Mouse (Mus musculus) CH12.LX (cell line): ENCODE results near the gene Pin1. TPM values are rescaled to one million over a fixed set of nuclear protein-coding genes. Genes with fewer than 3 reads are reported as not detected.

Source experiments
- DNase-seq: peaks from one replicate; pipeline ENCODE4 v3.0.0-alpha.2; 2013; ENCODE audit errors: extremely low read depth
- H3K27ac ChIP-seq: 2 replicates; pipeline ENCODE4 v1.5.1; 2012; ENCODE audit warnings: low read depth, mild to moderate bottlenecking, control low read depth, moderate library complexity; ENCODE audit not compliant: insufficient read depth
- H3K27me3 ChIP-seq: replicated peaks from 2 replicates; pipeline ENCODE3; 2012; ENCODE audit warnings: inconsistent platforms
- H3K36me3 ChIP-seq, 2 experiments: replicated peaks in 1 of 2; 2 replicates each; pipeline versions ENCODE3 to v1.6.1; 2012; ENCODE audit warnings: inconsistent platforms in 1 of 2, low read length in 1 of 2, mild to moderate bottlenecking in 1 of 2, mixed read lengths in 1 of 2, moderate library complexity in 1 of 2; ENCODE audit not compliant: control insufficient read depth in 1 of 2, insufficient read depth in 1 of 2
- H3K4me1 ChIP-seq, 2 experiments: 2 replicates each; pipeline ENCODE4 v1.6.1; 2012; ENCODE audit warnings: inconsistent platforms in 1 of 2, moderate library complexity in 1 of 2; ENCODE audit not compliant: insufficient read depth in 2 of 2, control insufficient read depth in 1 of 2
- H3K4me2 ChIP-seq: 2 replicates; pipeline ENCODE4 v1.6.1; 2012; ENCODE audit warnings: low read depth, mild to moderate bottlenecking, control low read depth; ENCODE audit not compliant: poor library complexity, insufficient read depth, severe bottlenecking
- H3K4me3 ChIP-seq, 3 experiments: fragments of 150-350 bp in 1 of 3; sonication (generic) in 1 of 3; replicated peaks in 1 of 3; 2 replicates each; pipeline versions ENCODE3 to v1.5.1; 2011 to 2012; ENCODE audit warnings: low read depth in 2 of 3, low read length in 2 of 3, mild to moderate bottlenecking in 2 of 3, moderate library complexity in 2 of 3, control low read depth in 1 of 3, improper control_type of control experiment in 1 of 3, inconsistent platforms in 1 of 3, mixed read lengths in 1 of 3; ENCODE audit not compliant: poor library complexity in 1 of 3
- H3K79me2 ChIP-seq: replicated peaks from 2 replicates; pipeline ENCODE4 v1.6.1; 2012; ENCODE audit warnings: mild to moderate bottlenecking, moderate library complexity; ENCODE audit not compliant: control insufficient read depth, poor library complexity, insufficient read depth, severe bottlenecking; ENCODE audit errors: extremely low read depth
- H3K9ac ChIP-seq: 2 replicates; pipeline ENCODE4 v1.6.1; 2012; ENCODE audit warnings: low read depth, mild to moderate bottlenecking, control low read depth, moderate library complexity; ENCODE audit not compliant: insufficient read depth
- H3K9me3 ChIP-seq: replicated peaks from 2 replicates; pipeline ENCODE3; 2012; ENCODE audit warnings: low read length, inconsistent platforms, mixed read lengths
- CHD2 ChIP-seq: IDR thresholded peaks from 2 replicates; pipeline ENCODE4 v1.6.1; 2011; ENCODE audit warnings: low read length, improper control_type of control experiment
- E2F4 ChIP-seq: IDR thresholded peaks from 2 replicates; pipeline ENCODE4 v1.6.1; 2011; ENCODE audit warnings: low read depth, low read length, improper control_type of control experiment; ENCODE audit not compliant: insufficient replicate concordance
- ELF1 ChIP-seq: IDR thresholded peaks from 2 replicates; pipeline ENCODE4 v1.6.1; 2014; ENCODE audit warnings: low read depth, mild to moderate bottlenecking, inconsistent platforms, low read length, improper control_type of control experiment
- EP300 ChIP-seq: IDR thresholded peaks from 2 replicates; pipeline ENCODE4 v1.6.1; 2011; ENCODE audit warnings: low read length, improper control_type of control experiment
- ETS1 ChIP-seq: conservative IDR thresholded peaks from 2 replicates; pipeline ENCODE4 v1.6.1; 2012; ENCODE audit warnings: low read depth, mild to moderate bottlenecking, inconsistent platforms, low read length, improper control_type of control experiment, moderate library complexity
- GABPA ChIP-seq: IDR thresholded peaks from 2 replicates; pipeline ENCODE4 v1.6.1; 2012; ENCODE audit warnings: low read depth, low read length, improper control_type of control experiment, inconsistent platforms; ENCODE audit not compliant: insufficient replicate concordance
- IRF4 ChIP-seq: IDR thresholded peaks from 2 replicates; pipeline ENCODE4 v1.6.1; 2014; ENCODE audit warnings: low read depth, mild to moderate bottlenecking, inconsistent platforms, low read length, improper control_type of control experiment
- JUN ChIP-seq: IDR thresholded peaks from 2 replicates; pipeline ENCODE4 v1.6.1; 2011; ENCODE audit warnings: low read depth, mild to moderate bottlenecking, low read length, improper control_type of control experiment, moderate library complexity; ENCODE audit not compliant: insufficient read depth
- KAT2A ChIP-seq: IDR thresholded peaks from 2 replicates; pipeline ENCODE4 v1.6.1; 2012; ENCODE audit warnings: low read length, improper control_type of control experiment, inconsistent platforms; ENCODE audit not compliant: insufficient replicate concordance
- MAZ ChIP-seq: IDR thresholded peaks from 2 replicates; pipeline ENCODE4 v1.6.1; 2012; ENCODE audit warnings: low read depth, mild to moderate bottlenecking, inconsistent platforms, low read length, improper control_type of control experiment, moderate library complexity
- MXI1 ChIP-seq: IDR thresholded peaks from 2 replicates; pipeline ENCODE4 v1.6.1; 2011; ENCODE audit warnings: mild to moderate bottlenecking, low read depth, low read length, improper control_type of control experiment
- NRF1 ChIP-seq: IDR thresholded peaks from 2 replicates; pipeline ENCODE4 v1.6.1; 2014; ENCODE audit warnings: low read depth, mild to moderate bottlenecking, inconsistent platforms, low read length, improper control_type of control experiment, moderate library complexity
- PAX5 ChIP-seq: IDR thresholded peaks from 2 replicates; pipeline ENCODE4 v1.6.1; 2012; ENCODE audit warnings: low read length, inconsistent platforms, mixed read lengths
- UBTF ChIP-seq: IDR thresholded peaks from 2 replicates; pipeline ENCODE4 v1.6.1; 2012; ENCODE audit warnings: low read depth, mild to moderate bottlenecking, inconsistent platforms, low read length, improper control_type of control experiment, moderate library complexity
- USF2 ChIP-seq: conservative IDR thresholded peaks from 2 replicates; pipeline ENCODE4 v1.6.1; 2011; ENCODE audit warnings: low read depth, low read length, improper control_type of control experiment
- ZKSCAN1 ChIP-seq: IDR thresholded peaks from 2 replicates; pipeline ENCODE4 v1.6.1; 2012; ENCODE audit warnings: low read depth, inconsistent platforms, low read length, improper control_type of control experiment, borderline replicate concordance
- dilution Hi-C: fragments of 300-500 bp; cut with MboI; formaldehyde crosslinking; loops from 2 replicates; pipeline ENCODE4 v1.14.3; 2020; ENCODE audit warnings: low sequenced_read_pairs; ENCODE audit not compliant: extremely low pct_unique_long_range_greater_than_20kb, extremely low pct_ligation_motif_present
- in situ Hi-C: fragments of 300-500 bp; cut with MboI; formaldehyde crosslinking; loops from 3 replicates; pipeline ENCODE4 v1.14.3; 2019; ENCODE audit warnings: low sequenced_read_pairs, low pct_ligation_motif_present, low pct_unique_long_range_greater_than_20kb, mixed read lengths
- polyA plus RNA-seq: library from polyadenylated mRNA; unstranded; fragments of >175 nt; gene quantifications from 2 replicates; pipeline ENCODE4 v1.2.1, GENCODE M21; 2012; ENCODE audit warnings: low read depth; ENCODE audit not compliant: insufficient read length
- total RNA-seq, 2 experiments: library from RNA; depleted of rRNA; stranded (reverse); fragments of 300-350 nt in 1 of 2; fragments of >200 nt in 1 of 2; gene quantifications; 2 replicates each; pipeline ENCODE4 v1.2.3; 2012 to 2014

The Pin1 gene
- total and polyA plus RNA-seq, 3 experiments = 37.0 to 48.6 (median 43.0) TPM

GRCm38 (mm10) chr9:20662874-20663273 is 11.0 kb downstream of the Pin1 start:
- Histone ChIP-seq H3K4me2 (no peak overlapping the region), H3K4me3 (no peak overlapping the region), H3K9me3 (no peaks in the 10 kb centered on the region), H3K27me3 (no peaks in the 10 kb centered on the region), H3K79me2 (0 out of 2 replicates have a peak, but pooled peaks cover 15% of the 10 kb centered on the region), H3K36me3 (peaks cover 58 to 84% of the 10 kb centered on the region in 2 experiments), H3K4me1 (no peaks in the 10 kb centered on the region), H3K27ac (no peak overlapping the region), H3K9ac (no peak overlapping the region)
- dilution Hi-C loops = no loop called here
- in situ Hi-C loops = no loop called here
- TF ChIP-seq MXI1 = no peak
- no peak for TF ChIP-seq UBTF
- no peak for TF ChIP-seq ETS1
- TF ChIP-seq NRF1 = no peak
- no peak for TF ChIP-seq E2F4
- TF ChIP-seq CHD2 = no peak
- no peak for TF ChIP-seq EP300
- TF ChIP-seq ZKSCAN1 = no peak
- DNase-seq = no peak

- H3K4me3 ChIP-seq = no peak overlapping the region
- no peak for DNase-seq
- H3K36me3 ChIP-seq = peaks cover 50 to 75% of the 10 kb centered on the region in 2 experiments
- H3K4me1 ChIP-seq = no peaks in the 10 kb centered on the region
- no peak for TF ChIP-seq PAX5
- no peak for TF ChIP-seq ZKSCAN1
- no peak for TF ChIP-seq USF2
- no peak for TF ChIP-seq JUN
- TF ChIP-seq IRF4 = no peak
- TF ChIP-seq MAZ = no peak
- TF ChIP-seq EP300 = no peak
- no peak for TF ChIP-seq ELF1
- TF ChIP-seq ETS1 = no peak
- in situ Hi-C loops (no loop called here), dilution Hi-C loops (no loop called here)
- no peaks in the 10 kb centered on the region for H3K9me3 ChIP-seq
- H3K9ac ChIP-seq = no peak overlapping the region
- H3K27me3 ChIP-seq = no peaks in the 10 kb centered on the region
- 0 out of 2 replicates have a peak, but pooled peaks cover 10% of the 10 kb centered on the region for H3K79me2 ChIP-seq
- no peak overlapping the region for H3K4me2 ChIP-seq
- H3K27ac ChIP-seq = no peak overlapping the region
These were observed 12.1 kb downstream of the Pin1 start for GRCm38 (mm10) chr9:20663956-20664355.

GRCm38 (mm10) chr9:20664366-20664765 is 12.5 kb downstream of the Pin1 start:
- in situ Hi-C loops (no loop called here), dilution Hi-C loops (no loop called here)
- H3K4me1 ChIP-seq = no peaks in the 10 kb centered on the region
- H3K27ac ChIP-seq = no peak overlapping the region
- H3K4me3 ChIP-seq = no peak overlapping the region
- no peaks in the 10 kb centered on the region for H3K9me3 ChIP-seq
- TF ChIP-seq KAT2A (no peak), GABPA (no peak), UBTF (no peak), ZKSCAN1 (no peak), CHD2 (no peak)
- no peaks in the 10 kb centered on the region for H3K27me3 ChIP-seq
- H3K9ac ChIP-seq = no peak overlapping the region
- 0 out of 2 replicates have a peak, but pooled peaks cover 6% of the 10 kb centered on the region for H3K79me2 ChIP-seq
- no peak for DNase-seq
- H3K36me3 ChIP-seq = peaks cover 46 to 71% of the 10 kb centered on the region in 2 experiments
- no peak overlapping the region for H3K4me2 ChIP-seq
